Mouse (Mus musculus) testis, adult 2 months (tissue): ENCODE measurements at regions not wholly inside any gene's neighbourhood (a gene's known extent, or its start where the extent isn't known, plus 50 kb on each side); places are given as distances from the start of the nearest gene placed in this dataset.

Experiments
- CTCF ChIP-seq: fragments of 200-500 bp; IDR thresholded peaks from 2 replicates; pipeline ENCODE4 v1.5.1; 2012; ENCODE audit warnings: low read depth, mild to moderate bottlenecking, inconsistent platforms, low read length, moderate library complexity; ENCODE audit not compliant: control insufficient read depth, insufficient read depth, insufficient replicate concordance
- POLR2A ChIP-seq: fragments of 200-500 bp; IDR thresholded peaks from 2 replicates; pipeline ENCODE4 v1.6.1; 2012; ENCODE audit warnings: low read depth, mild to moderate bottlenecking, inconsistent platforms, low read length, moderate library complexity; ENCODE audit not compliant: control insufficient read depth

DNA sequence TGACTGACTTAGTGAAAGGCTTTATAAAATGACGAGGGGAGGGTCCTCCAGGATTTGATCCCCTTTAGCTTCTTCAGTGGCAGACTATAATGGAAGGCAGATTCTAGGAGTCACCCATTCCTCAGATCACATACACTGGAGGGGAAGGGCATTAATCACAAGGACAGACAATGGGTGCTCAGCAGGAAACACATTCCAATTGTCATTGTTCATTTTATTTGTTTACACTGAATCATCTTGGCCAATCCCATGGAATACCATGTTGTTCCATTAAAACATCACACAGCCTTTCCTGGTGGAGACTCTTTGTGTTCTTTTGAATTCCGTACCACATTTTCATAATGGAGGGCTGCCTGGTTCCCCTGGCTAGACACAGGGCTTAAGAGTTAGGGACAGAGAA is 368.5 kb downstream of the Sec16b start:
- no peak for TF ChIP-seq CTCF
- TF ChIP-seq POLR2A = no peak
